Mouse (Mus musculus) A20 (cell line): ENCODE measurements around the gene Rai14.

Experiments
- DNase-seq: peaks from one replicate; pipeline ENCODE4 v3.0.0-alpha.2; 2011; ENCODE audit warnings: low read depth, low spot score

The Rai14 gene

GRCm38 (mm10) chr15:10690219-10690618 lies 24.2 kb downstream of the Rai14 start:
- no peak for DNase-seq

- no peak for DNase-seq
These were observed 25.1 kb downstream of the Rai14 start for GRCm38 (mm10) chr15:10689304-10689703.

GRCm38 (mm10) chr15:10688686-10689085 lies 25.7 kb downstream of the Rai14 start:
- no peak for DNase-seq

- DNase-seq: no peak
These were observed 27.1 kb downstream of the Rai14 start for GRCm38 (mm10) chr15:10687365-10687764.

GRCm38 (mm10) chr15:10685692-10686430 lies 28.6 kb downstream of the Rai14 start:
- DNase-seq: no peak

GRCm38 (mm10) chr15:10683687-10684203 lies 30.7 kb downstream of the Rai14 start:
- DNase-seq: no peak

- no peak for DNase-seq
These were observed 33.9 kb downstream of the Rai14 start for GRCm38 (mm10) chr15:10680514-10680913.

GRCm38 (mm10) chr15:10679571-10679970 lies 34.9 kb downstream of the Rai14 start:
- DNase-seq: no peak

GRCm38 (mm10) chr15:10675801-10676200 lies 38.6 kb downstream of the Rai14 start:
- DNase-seq: peak; percentile 43

GRCm38 (mm10) chr15:10672880-10673279 lies 41.5 kb downstream of the Rai14 start:
- DNase-seq: no peak

- no peak for DNase-seq
These were observed 42.6 kb downstream of the Rai14 start for GRCm38 (mm10) chr15:10671868-10672267.

- no peak for DNase-seq
These were observed 44.3 kb downstream of the Rai14 start for GRCm38 (mm10) chr15:10670107-10670506.

GRCm38 (mm10) chr15:10668120-10668900 lies 46.1 kb downstream of the Rai14 start:
- DNase-seq: no peak

- no peak for DNase-seq
These were observed 48.6 kb downstream of the Rai14 start for GRCm38 (mm10) chr15:10665816-10666215.

GRCm38 (mm10) chr15:10664529-10664898 lies 49.9 kb downstream of the Rai14 start:
- no peak for DNase-seq

GRCm38 (mm10) chr15:10663793-10664528 lies 50.5 kb downstream of the Rai14 start:
- no peak for DNase-seq

GRCm38 (mm10) chr15:10661961-10662606 lies 52.3 kb downstream of the Rai14 start:
- peak; percentile 67 for DNase-seq

- DNase-seq: no peak
These were observed 55.6 kb downstream of the Rai14 start for GRCm38 (mm10) chr15:10658803-10659202.

- no peak for DNase-seq
These were observed 58.3 kb downstream of the Rai14 start for GRCm38 (mm10) chr15:10656146-10656545.

GRCm38 (mm10) chr15:10655151-10655905 lies 59.1 kb downstream of the Rai14 start:
- DNase-seq: no peak

- no peak for DNase-seq
These were observed 59.7 kb downstream of the Rai14 start for GRCm38 (mm10) chr15:10654696-10655095.
